Mouse (Mus musculus): Measurements from ENCODE around the gene Abcc9.

DNA sequence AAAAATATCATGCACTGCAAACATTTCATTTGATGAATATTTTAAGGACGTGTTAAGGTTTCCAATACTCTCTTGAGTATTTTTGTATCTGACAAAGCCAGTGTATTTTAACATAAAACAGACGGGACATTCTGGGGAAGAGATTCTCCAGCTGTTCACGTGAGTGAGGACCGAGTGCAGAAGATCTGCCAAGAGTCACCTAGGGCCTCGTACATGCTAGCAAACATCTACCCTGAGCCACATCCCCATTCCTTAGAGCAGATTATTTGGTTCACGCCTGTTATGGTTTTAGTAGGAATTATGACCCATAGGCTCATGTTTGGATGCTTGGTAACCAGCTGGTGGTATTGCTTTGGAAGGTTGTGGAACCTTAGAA lies 159.3 kb downstream of the Abcc9 start:
- TF ChIP-seq CTCF (IDR thresholded peaks at IDR 0.05; ENCODE audit: low read depth) (no peak), EP300 (IDR thresholded peaks at IDR 0.05; ENCODE audit: low read depth) (no peak)
